Mouse (Mus musculus): ENCODE data around the gene Setd6. TPM values are rescaled to one million over a fixed set of nuclear protein-coding genes. Genes with fewer than 3 reads are reported as not detected.

The Setd6 gene
- polyA plus RNA-seq, 1 experiment from 2014 or later = 19.3 TPM

GRCm38 (mm10) chr8:95688073-95688672, 27.5 kb upstream of the Setd6 start:
- ATAC-seq (ENCODE audit: insufficient read depth, low FRiP score, low TSS enrichment) = no peak
- no peaks in the 10 kb centered on the region for H3K9me3 ChIP-seq (ENCODE audit: control insufficient read depth, low read length)
- no peaks in the 10 kb centered on the region for H3K4me1 ChIP-seq (ENCODE audit: control insufficient read depth, insufficient read depth, low read length)
- no peak overlapping the region for H3K9ac ChIP-seq (ENCODE audit: low read length)
- no peak overlapping the region for H3K4me3 ChIP-seq (ENCODE audit: low read depth, low read length)
- no peaks in the 10 kb centered on the region for H3K36me3 ChIP-seq (ENCODE audit: control insufficient read depth, insufficient read depth, low read length)
- H3K27ac ChIP-seq (ENCODE audit: low read depth, low read length) = no peak overlapping the region
- no peak for DNase-seq (ENCODE audit: low spot score)
- WGBS = 84% methylated on average over 10 of the region's 10 CpGs
- no peak overlapping the region for H3K4me2 ChIP-seq (ENCODE audit: low read depth)
- no peaks in the 10 kb centered on the region for H3K27me3 ChIP-seq (ENCODE audit: control insufficient read depth, insufficient read depth, low read length)

- ATAC-seq (ENCODE audit: insufficient read depth, low FRiP score, low TSS enrichment) (no peak), DNase-seq (ENCODE audit: low spot score) (no peak)
- 82% methylated on average over 13 of the region's 13 CpGs for WGBS
- Histone ChIP-seq H3K4me1 (ENCODE audit: control insufficient read depth, insufficient read depth, low read length) (0 out of 2 replicates have a peak, but pooled peaks cover 2% of the 10 kb centered on the region), H3K9ac (ENCODE audit: low read length) (no peak overlapping the region), H3K4me2 (ENCODE audit: low read depth) (no peak overlapping the region), H3K27me3 (ENCODE audit: control insufficient read depth, insufficient read depth, low read length) (0 out of 2 replicates have a peak, but pooled peaks cover 2% of the 10 kb centered on the region), H3K9me3 (ENCODE audit: control insufficient read depth, low read length) (no peaks in the 10 kb centered on the region), H3K27ac (ENCODE audit: low read depth, low read length) (no peak overlapping the region), H3K4me3 (ENCODE audit: low read depth, low read length) (no peak overlapping the region), H3K36me3 (ENCODE audit: control insufficient read depth, insufficient read depth, low read length) (no peaks in the 10 kb centered on the region)
Measured at GRCm38 (mm10) chr8:95690929-95691541, 24.6 kb upstream of the Setd6 start.

- Histone ChIP-seq H3K4me1 (ENCODE audit: control insufficient read depth, insufficient read depth, low read length) (0 out of 2 replicates have a peak, but pooled peaks cover 2% of the 10 kb centered on the region), H3K27me3 (ENCODE audit: control insufficient read depth, insufficient read depth, low read length) (0 out of 2 replicates have a peak, but pooled peaks cover 5% of the 10 kb centered on the region), H3K4me3 (ENCODE audit: low read depth, low read length) (no peak overlapping the region), H3K36me3 (ENCODE audit: control insufficient read depth, insufficient read depth, low read length) (no peaks in the 10 kb centered on the region), H3K9me3 (ENCODE audit: control insufficient read depth, low read length) (no peaks in the 10 kb centered on the region), H3K27ac (ENCODE audit: low read depth, low read length) (no peak overlapping the region), H3K9ac (ENCODE audit: low read length) (no peak overlapping the region), H3K4me2 (ENCODE audit: low read depth) (no peak overlapping the region)
- DNase-seq (ENCODE audit: low spot score) (no peak), ATAC-seq (ENCODE audit: insufficient read depth, low FRiP score, low TSS enrichment) (no peak)
- whole genome bisulfite sequencing = 12% methylated on average over 6 of the region's 6 CpGs
Measured at GRCm38 (mm10) chr8:95694631-95695030, 21.1 kb upstream of the Setd6 start.

GRCm38 (mm10) chr8:95696661-95697060, 19.0 kb upstream of the Setd6 start:
- no peak overlapping the region for H3K27ac ChIP-seq (ENCODE audit: low read depth, low read length)
- 0 out of 2 replicates have a peak, but pooled peaks cover 5% of the 10 kb centered on the region for H3K27me3 ChIP-seq (ENCODE audit: control insufficient read depth, insufficient read depth, low read length)
- ATAC-seq (ENCODE audit: insufficient read depth, low FRiP score, low TSS enrichment) (no peak), DNase-seq (ENCODE audit: low spot score) (no peak)
- no peak overlapping the region for H3K4me2 ChIP-seq (ENCODE audit: low read depth)
- H3K36me3 ChIP-seq (ENCODE audit: control insufficient read depth, insufficient read depth, low read length) = no peaks in the 10 kb centered on the region
- no peaks in the 10 kb centered on the region for H3K9me3 ChIP-seq (ENCODE audit: control insufficient read depth, low read length)
- H3K4me3 ChIP-seq (ENCODE audit: low read depth, low read length) = no peak overlapping the region
- no peak overlapping the region for H3K9ac ChIP-seq (ENCODE audit: low read length)
- WGBS = 70% methylated on average over 8 of the region's 8 CpGs
- H3K4me1 ChIP-seq (ENCODE audit: control insufficient read depth, insufficient read depth, low read length) = 0 out of 2 replicates have a peak, but pooled peaks cover 2% of the 10 kb centered on the region

GRCm38 (mm10) chr8:95697128-95697527, 18.6 kb upstream of the Setd6 start:
- Histone ChIP-seq H3K9ac (ENCODE audit: low read length) (no peak overlapping the region), H3K4me3 (ENCODE audit: low read depth, low read length) (no peak overlapping the region), H3K4me2 (ENCODE audit: low read depth) (no peak overlapping the region), H3K4me1 (ENCODE audit: control insufficient read depth, insufficient read depth, low read length) (0 out of 2 replicates have a peak, but pooled peaks cover 3% of the 10 kb centered on the region), H3K9me3 (ENCODE audit: control insufficient read depth, low read length) (no peaks in the 10 kb centered on the region), H3K27ac (ENCODE audit: low read depth, low read length) (no peak overlapping the region), H3K27me3 (ENCODE audit: control insufficient read depth, insufficient read depth, low read length) (0 out of 2 replicates have a peak, but pooled peaks cover 5% of the 10 kb centered on the region), H3K36me3 (ENCODE audit: control insufficient read depth, insufficient read depth, low read length) (no peaks in the 10 kb centered on the region)
- DNase-seq (ENCODE audit: low spot score) (peak; percentile 89), ATAC-seq (ENCODE audit: insufficient read depth, low FRiP score, low TSS enrichment) (peak; percentile 42)
- 2% methylated on average over 11 of the region's 11 CpGs for WGBS

DNA sequence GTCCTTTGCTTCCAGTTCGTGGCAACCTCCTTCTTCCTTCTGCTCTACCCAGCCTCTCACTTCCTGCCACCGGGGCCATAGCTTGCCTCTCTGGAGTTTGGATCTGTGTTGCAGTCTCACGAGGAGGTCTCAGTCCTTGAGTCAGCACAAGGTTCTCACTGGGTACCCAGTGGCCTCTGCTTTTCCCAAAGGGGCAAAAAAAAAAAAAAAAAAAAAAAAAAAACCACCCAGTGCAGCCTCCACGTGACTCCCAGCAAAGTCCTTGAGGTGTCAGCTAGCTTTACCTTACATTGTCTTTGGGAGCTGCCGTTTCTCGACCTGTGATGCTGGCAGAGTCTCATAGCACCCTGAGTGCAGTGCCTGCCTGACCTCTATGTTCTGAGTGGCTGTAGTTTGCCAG, 17.5 kb upstream of the Setd6 start:
- Histone ChIP-seq H3K4me1 (ENCODE audit: control insufficient read depth, insufficient read depth, low read length) (0 out of 2 replicates have a peak, but pooled peaks cover 6% of the 10 kb centered on the region), H3K36me3 (ENCODE audit: control insufficient read depth, insufficient read depth, low read length) (no peaks in the 10 kb centered on the region), H3K9ac (ENCODE audit: low read length) (no peak overlapping the region), H3K4me3 (ENCODE audit: low read depth, low read length) (no peak overlapping the region), H3K27me3 (ENCODE audit: control insufficient read depth, insufficient read depth, low read length) (0 out of 2 replicates have a peak, but pooled peaks cover 5% of the 10 kb centered on the region), H3K4me2 (ENCODE audit: low read depth) (no peak overlapping the region), H3K9me3 (ENCODE audit: control insufficient read depth, low read length) (no peaks in the 10 kb centered on the region), H3K27ac (ENCODE audit: low read depth, low read length) (no peak overlapping the region)
- ATAC-seq (ENCODE audit: insufficient read depth, low FRiP score, low TSS enrichment) (no peak), DNase-seq (ENCODE audit: low spot score) (no peak)
- 58% methylated on average over 6 of the region's 6 CpGs for WGBS

- no peak overlapping the region for H3K27ac ChIP-seq (ENCODE audit: low read depth, low read length)
- H3K4me1 ChIP-seq (ENCODE audit: control insufficient read depth, insufficient read depth, low read length) = peaks cover 11% of the 10 kb centered on the region; the same call in 1 of the 2 replicates
- WGBS = 55% methylated on average over 9 of the region's 9 CpGs
- ATAC-seq (ENCODE audit: insufficient read depth, low FRiP score, low TSS enrichment) = no peak
- 0 out of 2 replicates have a peak, but pooled peaks cover 5% of the 10 kb centered on the region for H3K27me3 ChIP-seq (ENCODE audit: control insufficient read depth, insufficient read depth, low read length)
- H3K36me3 ChIP-seq (ENCODE audit: control insufficient read depth, insufficient read depth, low read length) = no peaks in the 10 kb centered on the region
- H3K4me3 ChIP-seq (ENCODE audit: low read depth, low read length) = no peak overlapping the region
- no peak overlapping the region for H3K9ac ChIP-seq (ENCODE audit: low read length)
- DNase-seq (ENCODE audit: low spot score) = peak; percentile 31
- H3K4me2 ChIP-seq (ENCODE audit: low read depth) = no peak overlapping the region
- H3K9me3 ChIP-seq (ENCODE audit: control insufficient read depth, low read length) = no peaks in the 10 kb centered on the region
Measured at GRCm38 (mm10) chr8:95700282-95700681, 15.4 kb upstream of the Setd6 start.

- WGBS = 79% methylated on average over 4 of the region's 4 CpGs
- Histone ChIP-seq H3K27ac (ENCODE audit: low read depth, low read length) (no peak overlapping the region), H3K4me3 (ENCODE audit: low read depth, low read length) (no peak overlapping the region), H3K9ac (ENCODE audit: low read length) (no peak overlapping the region), H3K36me3 (ENCODE audit: control insufficient read depth, insufficient read depth, low read length) (no peaks in the 10 kb centered on the region), H3K27me3 (ENCODE audit: control insufficient read depth, insufficient read depth, low read length) (0 out of 2 replicates have a peak, but pooled peaks cover 2% of the 10 kb centered on the region), H3K4me1 (ENCODE audit: control insufficient read depth, insufficient read depth, low read length) (peaks cover 11% of the 10 kb centered on the region; the same call in 1 of the 2 replicates), H3K9me3 (ENCODE audit: control insufficient read depth, low read length) (no peaks in the 10 kb centered on the region), H3K4me2 (ENCODE audit: low read depth) (no peak overlapping the region)
- DNase-seq (ENCODE audit: low spot score) (no peak), ATAC-seq (ENCODE audit: insufficient read depth, low FRiP score, low TSS enrichment) (no peak)
Measured at GRCm38 (mm10) chr8:95701809-95702208, 13.9 kb upstream of the Setd6 start.
